Mouse (Mus musculus) myocyte (in vitro differentiated cells): ENCODE results near the gene Lgals7.

Source experiments
- E2F4 ChIP-seq: IDR thresholded peaks from one replicate; pipeline ENCODE4 v1.6.1; 2011; ENCODE audit warnings: mild to moderate bottlenecking, control low read depth, moderate library complexity; ENCODE audit not compliant: insufficient read depth
- MYOG ChIP-seq, 3 experiments: IDR thresholded peaks; one replicate each; pipeline ENCODE4 v1.6.1; 2011; ENCODE audit warnings: control low read depth in 2 of 3, low read depth in 2 of 3, mild to moderate bottlenecking in 2 of 3; ENCODE audit not compliant: insufficient read length in 2 of 3, control insufficient read depth in 1 of 3, insufficient read depth in 1 of 3
- POLR2A ChIP-seq: IDR thresholded peaks from one replicate; pipeline ENCODE4 v1.6.1; 2011; ENCODE audit warnings: low read depth, mild to moderate bottlenecking, control low read depth, moderate library complexity; ENCODE audit not compliant: insufficient read length
- TCF12 ChIP-seq: IDR thresholded peaks from one replicate; pipeline ENCODE4 v1.6.1; 2011; ENCODE audit warnings: mild to moderate bottlenecking, control low read depth; ENCODE audit not compliant: poor library complexity, insufficient read depth, severe bottlenecking

- TF ChIP-seq E2F4, result no peak
- no peak for TF ChIP-seq POLR2A
- no peak for TF ChIP-seq MYOG (IDR thresholded peaks at IDR 0.05; ENCODE audit: control insufficient read depth in 1 of 3, insufficient read depth in 1 of 3, insufficient read length in 2 of 3, low read depth in 2 of 3)
- TF ChIP-seq TCF12, result no peak
Measured at GRCm38 (mm10) chr7:28859953-28860352, 3.7 kb upstream of the Lgals7 start.
